Mouse (Mus musculus) ZHBTc4 (cell line): Measurements from ENCODE around the gene Ncbp3.
A peak's percentile ranks its signal among the peaks of the same experiment; 100 is the strongest.

Source experiments
- DNase-seq: peaks from one replicate; pipeline ENCODE4 v3.0.0-alpha.2; 2011; ENCODE audit warnings: low read depth, low spot score

The Ncbp3 gene

GRCm38 (mm10) chr11:73030821-73031498 is 16.6 kb upstream of the Ncbp3 start:
- DNase-seq = peak; percentile 85

- no peak for DNase-seq
Measured at GRCm38 (mm10) chr11:73031536-73031935, 16.0 kb upstream of the Ncbp3 start.

- DNase-seq = no peak
Measured at GRCm38 (mm10) chr11:73036077-73036476, 11.5 kb upstream of the Ncbp3 start.

GRCm38 (mm10) chr11:73036889-73037288 is 10.7 kb upstream of the Ncbp3 start:
- DNase-seq = peak; percentile 70

GRCm38 (mm10) chr11:73037691-73038090 is 9.9 kb upstream of the Ncbp3 start:
- no peak for DNase-seq

GRCm38 (mm10) chr11:73039102-73039799 is 8.3 kb upstream of the Ncbp3 start:
- DNase-seq = peak; percentile 74

GRCm38 (mm10) chr11:73044229-73044755 is 3.3 kb upstream of the Ncbp3 start:
- DNase-seq = peak; percentile 39

- DNase-seq = peak; percentile 73
Measured at GRCm38 (mm10) chr11:73044789-73045188, 2.8 kb upstream of the Ncbp3 start.

GRCm38 (mm10) chr11:73048030-73048876 is 670 bp downstream of the Ncbp3 start:
- peak; percentile 41 for DNase-seq

- peak; percentile 85 for DNase-seq
Measured at GRCm38 (mm10) chr11:73049335-73049734, 1.8 kb downstream of the Ncbp3 start.

- no peak for DNase-seq
Measured at GRCm38 (mm10) chr11:73052795-73053194, 5.2 kb downstream of the Ncbp3 start.

- DNase-seq = no peak
Measured at GRCm38 (mm10) chr11:73057701-73058100, 10.1 kb downstream of the Ncbp3 start.

GRCm38 (mm10) chr11:73059630-73060029 is 12.0 kb downstream of the Ncbp3 start:
- no peak for DNase-seq

GRCm38 (mm10) chr11:73061413-73061812 is 13.8 kb downstream of the Ncbp3 start:
- DNase-seq = no peak

- peak; percentile 50 for DNase-seq
Measured at GRCm38 (mm10) chr11:73071839-73072238, 24.3 kb downstream of the Ncbp3 start.

GRCm38 (mm10) chr11:73076295-73076694 is 28.7 kb downstream of the Ncbp3 start:
- no peak for DNase-seq

GRCm38 (mm10) chr11:73076733-73077132 is 29.1 kb downstream of the Ncbp3 start:
- DNase-seq = no peak

GRCm38 (mm10) chr11:73077211-73077720 is 29.7 kb downstream of the Ncbp3 start:
- DNase-seq = no peak

- no peak for DNase-seq
Measured at GRCm38 (mm10) chr11:73078615-73079014, 31.0 kb downstream of the Ncbp3 start.

GRCm38 (mm10) chr11:73080306-73080705 is 32.7 kb downstream of the Ncbp3 start:
- DNase-seq = no peak

- no peak for DNase-seq
Measured at GRCm38 (mm10) chr11:73084303-73084702, 36.7 kb downstream of the Ncbp3 start.

GRCm38 (mm10) chr11:73084804-73085231 is 37.2 kb downstream of the Ncbp3 start:
- no peak for DNase-seq
